Mouse (Mus musculus) hindbrain, embryonic 16.5 days (tissue): ENCODE data around the gene Gsc. TPM values are rescaled to one million over a fixed set of nuclear protein-coding genes. Genes with fewer than 3 reads are reported as not detected.
A peak's percentile ranks its signal among the peaks of the same experiment; 100 is the strongest.

ENCODE experiments used
- ATAC-seq: fragments of 200-750 bp; cut with Nextera tagmentation; 2 replicates; pipeline ENCODE4 v1.8.0; 2017; ENCODE audit warnings: moderate TSS enrichment, moderate library complexity
- H3K27ac ChIP-seq: fragments of 300-500 bp; sonication (generic); 2 replicates; pipeline ENCODE4 v1.5.1; 2014; ENCODE audit warnings: low read depth, mild to moderate bottlenecking, control low read depth, low read length, moderate library complexity
- H3K27me3 ChIP-seq: fragments of 300-500 bp; sonication (generic); replicated peaks from 2 replicates; pipeline ENCODE4 v1.6.1; 2014; ENCODE audit warnings: low read length; ENCODE audit not compliant: control insufficient read depth, insufficient read depth
- H3K36me3 ChIP-seq: fragments of 300-500 bp; sonication (generic); 2 replicates; pipeline ENCODE4 v1.6.1; 2014; ENCODE audit warnings: mild to moderate bottlenecking, low read length, moderate library complexity, mixed read lengths; ENCODE audit not compliant: control insufficient read depth, insufficient read depth
- H3K4me1 ChIP-seq: fragments of 300-500 bp; sonication (generic); 2 replicates; pipeline ENCODE4 v1.6.1; 2014; ENCODE audit warnings: low read depth, low read length; ENCODE audit not compliant: control insufficient read depth, insufficient read depth
- H3K4me2 ChIP-seq: fragments of 300-500 bp; sonication (generic); 2 replicates; pipeline ENCODE4 v1.6.1; 2014; ENCODE audit warnings: mild to moderate bottlenecking, low read length, control low read depth, moderate library complexity
- H3K4me3 ChIP-seq: fragments of 300-500 bp; sonication (generic); 2 replicates; pipeline ENCODE4 v1.5.1; 2014; ENCODE audit warnings: mild to moderate bottlenecking, low read length, control low read depth, moderate library complexity
- H3K9ac ChIP-seq: fragments of 300-500 bp; sonication (generic); 2 replicates; pipeline ENCODE4 v1.6.1; 2014; ENCODE audit warnings: low read depth, mild to moderate bottlenecking, control low read depth, low read length, moderate library complexity
- H3K9me3 ChIP-seq: fragments of 300-500 bp; sonication (generic); 2 replicates; pipeline ENCODE4 v1.6.1; 2014; ENCODE audit warnings: mild to moderate bottlenecking, low read length, moderate library complexity; ENCODE audit not compliant: control insufficient read depth
- WGBS: fragments of 180-500 bp; shearing (Covaris S2); extraction: QIAGEN DNeasy Blood & Tissue Kit; methylation state at CpG from one replicate; pipeline ENCODE4 v1.1.7; 2014; 5-methylcytosine and 5-hydroxymethylcytosine counted together
- polyA plus RNA-seq: library from polyadenylated mRNA; unstranded; fragments of >200 nt; fragmentation: Nextera tagmentation; extraction: Ambion mirVana; gene quantifications from 2 replicates; pipeline ENCODE4 v1.2.1, GENCODE M21; 2015

The Gsc gene
- polyA plus RNA-seq, 1 experiment from 2014 or later = 0.24 TPM

GRCm38 (mm10) chr12:104477066-104477465 lies 3.9 kb upstream of the Gsc start:
- Histone ChIP-seq H3K36me3 (no peaks in the 10 kb centered on the region), H3K9ac (no peak overlapping the region), H3K4me1 (peaks cover 11% of the 10 kb centered on the region), H3K27me3 (peaks cover 29% of the 10 kb centered on the region), H3K4me2 (no peak overlapping the region), H3K4me3 (no peak overlapping the region), H3K9me3 (no peaks in the 10 kb centered on the region), H3K27ac (no peak overlapping the region)
- WGBS = under 1% methylated on average over 12 of the region's 12 CpGs
- ATAC-seq = no peak

- Histone ChIP-seq H3K4me2 (no peak overlapping the region), H3K27ac (no peak overlapping the region), H3K9ac (no peak overlapping the region), H3K36me3 (no peaks in the 10 kb centered on the region), H3K9me3 (no peaks in the 10 kb centered on the region), H3K27me3 (peaks cover 39% of the 10 kb centered on the region), H3K4me1 (peaks cover 17% of the 10 kb centered on the region), H3K4me3 (no peak overlapping the region)
- no peak for ATAC-seq
- WGBS = under 1% methylated on average over 21 of the region's 21 CpGs
Measured at GRCm38 (mm10) chr12:104475946-104476345, 2.8 kb upstream of the Gsc start.

GRCm38 (mm10) chr12:104474881-104475740 lies 2.0 kb upstream of the Gsc start:
- Histone ChIP-seq H3K27ac (no peak overlapping the region), H3K4me2 (no peak overlapping the region), H3K4me1 (peaks cover 17% of the 10 kb centered on the region), H3K36me3 (no peaks in the 10 kb centered on the region), H3K9ac (no peak overlapping the region), H3K27me3 (peaks cover 40% of the 10 kb centered on the region), H3K4me3 (no peak overlapping the region), H3K9me3 (no peaks in the 10 kb centered on the region)
- no peak for ATAC-seq
- 2% methylated on average over 22 of the region's 22 CpGs for WGBS

DNA sequence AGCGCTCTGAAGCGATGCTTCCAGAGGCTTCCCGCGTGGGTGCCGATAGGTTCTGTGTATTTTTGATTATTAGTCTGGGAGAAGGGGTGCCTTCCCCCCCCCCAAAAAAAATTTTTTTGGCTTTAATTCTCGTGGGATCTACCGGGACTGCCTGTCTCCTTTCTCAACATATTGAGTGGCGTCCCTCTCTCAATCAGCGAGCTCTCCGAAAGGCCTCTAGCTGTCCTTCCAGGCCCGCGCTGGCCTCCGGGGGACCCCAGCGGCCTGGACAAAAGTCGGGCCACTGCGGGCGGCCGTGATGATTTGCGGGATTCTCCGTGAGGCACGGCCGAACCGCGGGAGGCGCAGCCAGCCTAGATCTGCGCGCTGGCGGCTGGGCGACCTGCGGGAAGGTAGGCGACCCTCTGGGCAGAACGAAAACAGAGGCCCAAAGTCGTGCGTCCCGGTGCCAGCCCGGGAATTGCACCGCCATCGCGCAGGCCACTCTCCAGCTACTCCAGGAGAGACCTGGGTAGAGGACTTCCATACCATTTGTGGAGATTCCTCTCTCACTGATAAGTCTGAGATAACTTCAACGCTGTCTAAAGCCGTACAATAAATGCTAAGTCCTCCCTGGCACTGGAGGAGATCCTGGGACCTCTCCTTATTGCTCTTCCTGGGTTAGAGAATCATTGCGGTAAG lies 1.2 kb upstream of the Gsc start:
- H3K27me3 ChIP-seq = peaks cover 38% of the 10 kb centered on the region
- no peaks in the 10 kb centered on the region for H3K36me3 ChIP-seq
- H3K4me3 ChIP-seq = no peak overlapping the region
- no peak overlapping the region for H3K4me2 ChIP-seq
- H3K4me1 ChIP-seq = peaks cover 17% of the 10 kb centered on the region
- ATAC-seq = no peak
- WGBS = under 1% methylated on average over 42 of the region's 42 CpGs
- no peaks in the 10 kb centered on the region for H3K9me3 ChIP-seq
- no peak overlapping the region for H3K27ac ChIP-seq
- no peak overlapping the region for H3K9ac ChIP-seq

- WGBS = 0% methylated on average over 17 of the region's 18 CpGs
- ATAC-seq = no peak
- peaks cover 17% of the 10 kb centered on the region for H3K4me1 ChIP-seq
- H3K27me3 ChIP-seq = peaks cover 42% of the 10 kb centered on the region
- H3K4me2 ChIP-seq = peak overlapping the region; percentile 72
- H3K4me3 ChIP-seq = peak overlapping the region; percentile 42
- no peaks in the 10 kb centered on the region for H3K36me3 ChIP-seq
- H3K27ac ChIP-seq = no peak overlapping the region
- no peaks in the 10 kb centered on the region for H3K9me3 ChIP-seq
- H3K9ac ChIP-seq = no peak overlapping the region
Measured at GRCm38 (mm10) chr12:104473492-104473891, 362 bp upstream of the Gsc start.

DNA sequence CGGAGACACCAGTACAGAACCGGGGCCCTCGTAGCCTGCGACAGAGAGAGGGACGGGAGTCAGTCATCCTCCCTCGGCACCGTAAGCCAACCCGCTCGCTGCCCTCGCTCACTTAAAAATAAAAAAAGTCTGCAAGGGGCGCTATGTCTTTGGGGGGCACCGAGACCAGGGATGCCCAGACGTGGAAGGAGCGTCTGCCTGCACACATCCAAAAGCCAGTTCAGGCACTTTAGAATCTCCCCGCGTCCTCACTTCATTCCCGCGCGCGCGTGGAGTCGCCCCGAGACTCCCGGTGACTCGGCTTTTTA lies 958 bp downstream of the Gsc start:
- Histone ChIP-seq H3K9ac (no peak overlapping the region), H3K27ac (no peak overlapping the region), H3K4me1 (peaks cover 17% of the 10 kb centered on the region), H3K4me2 (peak overlapping the region; percentile 72), H3K36me3 (no peaks in the 10 kb centered on the region), H3K27me3 (peaks cover 39% of the 10 kb centered on the region), H3K4me3 (peak overlapping the region; percentile 42), H3K9me3 (no peaks in the 10 kb centered on the region)
- WGBS = under 1% methylated on average over 25 of the region's 25 CpGs
- peak; percentile 43; the same call in 1 of the 2 replicates for ATAC-seq

DNA sequence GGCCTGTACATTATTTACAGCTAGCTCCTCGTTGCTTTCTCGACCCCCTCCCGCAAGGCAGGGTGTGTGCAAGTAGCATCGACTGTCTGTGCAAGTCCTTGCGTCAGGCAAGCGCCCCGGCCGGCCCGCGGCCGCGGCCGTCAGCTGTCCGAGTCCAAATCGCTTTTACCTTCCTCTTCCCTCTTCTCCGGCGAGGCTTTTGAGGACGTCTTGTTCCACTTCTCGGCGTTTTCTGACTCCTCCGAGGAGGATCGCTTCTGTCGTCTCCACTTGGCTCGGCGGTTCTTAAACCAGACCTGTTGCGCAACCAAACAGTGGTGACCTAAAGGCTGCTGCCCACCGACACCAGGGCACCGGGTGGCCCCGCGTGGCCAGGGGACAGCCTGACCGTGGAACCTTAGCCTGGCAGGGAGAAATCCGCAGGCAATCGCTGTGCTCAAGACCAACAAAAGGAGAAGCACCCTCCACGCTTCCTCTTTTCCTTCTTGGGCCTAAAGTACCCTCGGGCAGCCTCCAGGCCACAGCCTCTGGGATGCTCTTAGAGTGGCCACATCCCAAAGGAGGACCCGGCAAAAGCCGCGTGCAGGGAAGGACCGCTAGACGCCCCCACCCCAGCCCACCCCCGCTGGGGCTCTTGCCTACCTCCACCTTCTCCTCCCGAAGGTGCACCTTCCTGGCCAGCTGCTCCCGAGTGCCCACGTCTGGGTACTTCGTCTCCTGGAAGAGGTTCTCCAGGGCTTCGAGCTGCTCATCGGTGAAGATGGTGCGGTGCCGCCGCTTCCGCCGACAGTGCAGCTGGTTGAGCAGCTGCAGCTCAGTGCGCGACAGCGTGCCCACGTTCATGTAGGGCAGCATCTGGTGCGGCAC lies 1.5 kb downstream of the Gsc start:
- H3K9me3 ChIP-seq = no peaks in the 10 kb centered on the region
- ATAC-seq = no peak; the same call in 1 of the 2 replicates
- H3K4me1 ChIP-seq = peaks cover 17% of the 10 kb centered on the region
- H3K27ac ChIP-seq = no peak overlapping the region
- under 1% methylated on average over 57 of the region's 57 CpGs for WGBS
- peak overlapping the region; percentile 42 for H3K4me3 ChIP-seq
- peaks cover 39% of the 10 kb centered on the region for H3K27me3 ChIP-seq
- no peak overlapping the region for H3K9ac ChIP-seq
- peak overlapping the region; percentile 72 for H3K4me2 ChIP-seq
- H3K36me3 ChIP-seq = no peaks in the 10 kb centered on the region

DNA sequence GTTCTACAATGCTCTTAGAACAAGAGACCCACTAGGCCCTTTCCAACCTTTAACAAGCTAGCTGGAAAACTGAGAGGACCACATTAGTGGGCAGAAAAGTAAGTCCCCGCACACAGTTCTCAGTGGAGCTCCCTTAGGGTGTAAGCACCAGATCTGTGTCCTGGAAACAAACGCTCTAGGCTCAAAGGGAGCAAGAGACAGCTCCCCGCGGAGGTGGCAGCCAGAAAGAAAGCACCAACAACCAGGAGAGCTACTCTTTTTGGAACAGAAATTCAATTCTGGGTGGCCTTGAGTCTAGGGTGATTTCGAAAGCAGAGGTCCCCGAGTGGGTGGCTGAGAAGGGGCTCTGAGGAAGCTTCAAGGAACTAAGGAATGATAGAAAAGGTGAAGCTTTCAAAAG lies 2.5 kb downstream of the Gsc start:
- Histone ChIP-seq H3K9me3 (no peaks in the 10 kb centered on the region), H3K4me3 (no peak overlapping the region), H3K4me1 (peaks cover 17% of the 10 kb centered on the region), H3K36me3 (no peaks in the 10 kb centered on the region), H3K9ac (no peak overlapping the region), H3K4me2 (no peak overlapping the region), H3K27me3 (peaks cover 38% of the 10 kb centered on the region), H3K27ac (no peak overlapping the region)
- 18% methylated on average over 6 of the region's 6 CpGs for WGBS
- no peak for ATAC-seq

GRCm38 (mm10) chr12:104468783-104469182 lies 4.3 kb downstream of the Gsc start:
- Histone ChIP-seq H3K9me3 (no peaks in the 10 kb centered on the region), H3K27ac (no peak overlapping the region)

More at GRCm38 (mm10) chr12:104468783-104469182, 4.3 kb downstream of the Gsc start:
- no peaks in the 10 kb centered on the region for H3K36me3 ChIP-seq
- no peak for ATAC-seq
- H3K4me2 ChIP-seq = no peak overlapping the region
- 8% methylated on average over 4 of the region's 4 CpGs for WGBS
- peaks cover 31% of the 10 kb centered on the region for H3K27me3 ChIP-seq
- peaks cover 17% of the 10 kb centered on the region for H3K4me1 ChIP-seq
- no peak overlapping the region for H3K4me3 ChIP-seq
- H3K9ac ChIP-seq = no peak overlapping the region
